Mouse (Mus musculus) NIH3T3 (cell line): ENCODE measurements at regions not wholly inside any gene's neighbourhood (a gene's known extent, or its start where the extent isn't known, plus 50 kb on each side); places are given as distances from the start of the nearest gene placed in this dataset.
"Not testable (repeated sequence)": the region's sequence is repeated elsewhere in the genome, so short reads cannot be mapped to it uniquely, and the experiment has no call there.

ENCODE experiments used
- DNase-seq: peaks from one replicate; pipeline ENCODE4 v3.0.0-alpha.2; 2012; ENCODE audit warnings: low read depth

GRCm38 (mm10) chr11:28993270-28993847 lies 137.2 kb upstream of the Pnpt1 start:
- DNase-seq: peak; percentile 5

DNA sequence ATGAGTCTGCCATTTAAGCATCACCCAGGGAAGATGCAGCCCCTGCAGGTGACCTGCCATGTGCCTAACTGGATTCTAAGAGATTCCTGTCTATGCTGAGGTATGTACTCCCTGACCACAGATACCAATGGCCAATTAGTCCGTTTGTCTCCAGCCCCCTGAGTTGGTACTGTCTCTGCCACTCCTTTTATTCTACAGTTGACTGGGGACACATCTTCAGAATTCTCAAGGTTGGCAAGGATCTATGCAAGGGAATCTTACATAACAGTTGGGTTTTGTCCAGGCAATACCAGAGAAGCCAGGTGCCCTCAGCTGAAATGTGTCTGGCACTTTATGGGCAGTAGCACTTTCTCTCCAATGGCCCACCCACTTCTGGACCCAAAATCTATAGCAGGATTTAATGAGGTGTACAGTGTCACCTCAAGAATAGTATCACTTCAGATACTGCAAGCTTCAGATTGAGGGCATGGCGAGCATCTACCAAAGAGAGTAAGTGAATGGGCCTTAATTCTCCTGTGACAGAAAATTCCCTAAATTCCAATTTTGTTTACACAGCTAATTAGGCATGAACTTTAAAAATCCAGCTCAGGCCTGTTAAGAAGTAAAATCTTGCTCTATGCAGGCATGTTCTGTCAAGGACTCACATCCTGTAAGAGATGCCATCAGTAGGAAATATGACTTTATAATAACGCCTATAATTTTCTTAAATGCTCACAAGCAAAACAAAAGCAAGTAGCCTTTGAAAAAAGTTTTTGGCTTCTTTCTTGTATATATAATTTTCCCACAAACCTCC lies 132.0 kb upstream of the Pnpt1 start:
- DNase-seq: no peak

DNA sequence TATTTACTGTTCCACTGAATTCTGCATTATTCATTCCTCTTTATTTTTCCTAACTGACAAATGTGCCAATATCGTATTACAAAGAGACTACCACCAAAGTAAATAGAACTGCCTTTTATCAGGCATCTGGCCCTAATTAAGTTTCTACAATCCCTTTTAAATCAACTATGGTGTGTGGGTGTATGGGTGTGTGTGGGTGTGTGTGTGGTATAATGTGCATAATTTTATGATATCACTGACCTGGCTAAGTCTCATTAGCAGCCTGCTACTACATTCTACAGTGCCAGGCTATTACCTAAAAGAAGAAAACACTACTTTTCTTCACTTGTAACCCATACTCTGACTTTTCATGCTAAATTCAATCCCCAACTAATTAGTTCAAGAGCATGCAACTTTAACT lies 131.3 kb upstream of the Pnpt1 start:
- no peak for DNase-seq

DNA sequence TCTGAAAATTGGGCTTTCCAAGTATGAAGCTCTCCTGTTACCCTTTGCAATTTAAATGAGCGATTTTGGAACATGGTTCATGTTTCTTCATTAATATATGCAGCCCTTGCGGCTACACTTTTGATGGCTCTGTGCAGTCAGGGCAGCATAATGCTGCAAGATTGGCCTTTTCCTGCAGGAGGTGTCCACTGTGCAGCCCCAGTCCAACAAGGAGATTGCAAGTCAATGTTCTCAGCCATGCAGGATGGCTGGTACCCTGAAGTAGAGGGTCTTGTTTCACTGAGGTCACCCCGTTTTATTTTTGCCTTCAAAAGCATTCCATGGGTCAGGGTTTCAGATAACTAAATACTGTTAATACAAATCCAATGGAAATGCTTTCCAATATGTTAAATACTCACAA lies 130.9 kb upstream of the Pnpt1 start:
- DNase-seq: no peak

DNA sequence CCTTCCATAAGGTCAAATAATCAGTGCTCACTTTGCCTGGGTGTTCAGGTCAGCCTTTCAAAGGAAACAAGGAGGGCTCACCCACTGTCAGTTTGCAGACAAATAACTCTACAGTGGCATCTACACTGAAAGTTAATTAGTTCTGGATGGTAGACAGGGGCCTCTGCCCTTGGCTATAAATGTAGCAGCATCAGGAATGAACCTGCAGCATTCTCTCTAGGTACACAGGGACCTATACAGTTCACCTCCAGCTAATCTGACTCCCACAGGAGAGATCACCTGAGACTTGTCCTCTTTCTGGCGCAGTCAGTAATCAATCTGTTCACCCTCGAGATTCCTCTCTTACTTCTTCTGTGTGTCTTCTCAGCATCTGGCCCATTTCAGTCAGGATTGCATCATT lies 130.3 kb upstream of the Pnpt1 start:
- no peak for DNase-seq

GRCm38 (mm10) chr11:29017406-29017805 lies 113.1 kb upstream of the Pnpt1 start:
- no peak for DNase-seq

GRCm38 (mm10) chr11:29040817-29041216 lies 89.7 kb upstream of the Pnpt1 start:
- peak; percentile 71 for DNase-seq

DNA sequence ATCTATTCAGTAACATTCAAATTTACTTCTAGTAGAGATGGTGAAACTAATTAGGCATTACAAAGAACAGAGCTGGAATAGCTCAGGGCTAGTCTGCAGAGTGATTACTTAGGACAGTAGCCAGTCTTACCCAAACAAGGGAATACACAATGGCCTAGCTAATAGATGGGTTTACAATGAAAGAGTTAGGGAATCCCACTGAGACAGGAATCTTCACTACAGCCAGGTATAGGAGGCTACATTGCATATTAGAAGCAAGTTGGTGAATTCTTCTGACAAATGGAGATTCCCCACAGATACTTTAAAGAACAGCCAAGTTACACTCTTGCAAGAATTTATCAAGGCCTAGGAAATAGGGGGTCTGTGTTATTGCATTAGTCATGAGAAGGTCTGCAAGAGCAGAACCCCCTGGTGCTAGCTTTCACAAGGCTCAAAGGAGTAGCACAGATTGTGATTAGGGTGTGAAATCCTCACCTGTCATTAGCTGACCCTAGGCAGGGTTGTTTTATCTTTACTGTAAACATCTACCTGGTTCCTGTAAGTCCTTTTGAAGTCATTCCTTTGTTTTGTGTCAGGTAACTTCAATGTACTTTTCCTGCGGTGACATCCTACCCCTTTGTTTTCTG lies 82.4 kb upstream of the Pnpt1 start:
- DNase-seq: not testable (repeated sequence)

- no peak for DNase-seq
These were observed 77.9 kb upstream of the Pnpt1 start for GRCm38 (mm10) chr11:29052625-29053024.

- DNase-seq: not testable (repeated sequence)
These were observed 61.0 kb upstream of the Pnpt1 start for GRCm38 (mm10) chr11:29069586-29069985.

- DNase-seq: peak; percentile 23
These were observed 58.3 kb upstream of the Pnpt1 start for GRCm38 (mm10) chr11:29072231-29072630.
